Mouse (Mus musculus): ENCODE results near the gene Ccdc12. TPM values are rescaled to one million over a fixed set of nuclear protein-coding genes. Genes with fewer than 3 reads are reported as not detected.
A peak's percentile ranks its signal among the peaks of the same experiment; 100 is the strongest.

Gene Ccdc12
- polyA plus RNA-seq, 1 experiment from 2014 or later = 147 TPM

DNA sequence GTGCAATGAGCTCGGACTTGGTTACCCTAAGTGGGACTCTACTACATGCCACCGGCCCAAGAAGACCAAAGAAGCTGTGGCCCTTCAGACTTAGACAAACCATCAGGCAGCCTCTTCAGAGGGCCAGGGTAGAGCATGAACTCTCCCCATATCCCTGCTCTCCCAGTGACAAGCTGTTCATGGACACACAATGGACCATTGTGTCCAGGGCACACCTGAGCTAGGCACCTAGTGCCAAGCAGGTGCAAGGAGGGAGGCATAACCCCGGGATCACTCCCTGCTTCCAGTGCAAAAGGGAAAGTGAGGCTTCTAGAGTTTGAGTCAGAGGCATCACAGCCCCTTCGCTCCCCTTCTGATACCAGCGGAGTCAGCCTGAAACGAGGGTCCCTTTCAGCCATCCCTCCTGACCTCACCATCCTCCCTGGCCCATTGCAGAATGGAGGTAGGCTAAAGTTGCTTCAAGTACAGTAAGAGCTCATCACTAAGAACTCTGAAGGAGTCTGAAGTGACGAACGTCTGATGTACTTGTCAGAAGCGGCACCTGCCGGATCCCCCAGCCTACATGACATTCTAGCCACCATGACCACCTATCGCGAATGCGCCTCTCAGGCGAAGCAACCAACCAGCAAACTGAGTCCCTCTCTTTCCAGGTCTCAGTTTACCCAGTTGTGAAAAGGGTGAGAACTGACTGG, 3.2 kb upstream of the Ccdc12 start:
- ATAC-seq (ENCODE audit: insufficient number of reproducible peaks, low FRiP score, low TSS enrichment, low read depth) = no peak
- Histone ChIP-seq H3K9me3 (ENCODE audit: control insufficient read depth, low read length) (no peaks in the 10 kb centered on the region), H3K4me3 (ENCODE audit: low read depth, low read length) (peak overlapping the region; percentile 62), H3K27me3 (ENCODE audit: control insufficient read depth, insufficient read depth, low read length) (peaks cover 26% of the 10 kb centered on the region), H3K27ac (replicated peaks; ENCODE audit: low read depth, low read length) (no peak overlapping the region), H3K9ac (ENCODE audit: low read length) (peak overlapping the region; percentile 32; the same call in 1 of the 2 replicates), H3K36me3 (ENCODE audit: control insufficient read depth, insufficient read depth, low read length) (no peaks in the 10 kb centered on the region), H3K4me2 (ENCODE audit: low read depth, severe bottlenecking) (peak overlapping the region; percentile 97), H3K4me1 (ENCODE audit: control insufficient read depth, insufficient read depth, low read length) (peaks cover 13% of the 10 kb centered on the region)
- 25% methylated on average over 14 of the region's 14 CpGs for WGBS
- DNase-seq (ENCODE audit: low spot score) = no peak

DNA sequence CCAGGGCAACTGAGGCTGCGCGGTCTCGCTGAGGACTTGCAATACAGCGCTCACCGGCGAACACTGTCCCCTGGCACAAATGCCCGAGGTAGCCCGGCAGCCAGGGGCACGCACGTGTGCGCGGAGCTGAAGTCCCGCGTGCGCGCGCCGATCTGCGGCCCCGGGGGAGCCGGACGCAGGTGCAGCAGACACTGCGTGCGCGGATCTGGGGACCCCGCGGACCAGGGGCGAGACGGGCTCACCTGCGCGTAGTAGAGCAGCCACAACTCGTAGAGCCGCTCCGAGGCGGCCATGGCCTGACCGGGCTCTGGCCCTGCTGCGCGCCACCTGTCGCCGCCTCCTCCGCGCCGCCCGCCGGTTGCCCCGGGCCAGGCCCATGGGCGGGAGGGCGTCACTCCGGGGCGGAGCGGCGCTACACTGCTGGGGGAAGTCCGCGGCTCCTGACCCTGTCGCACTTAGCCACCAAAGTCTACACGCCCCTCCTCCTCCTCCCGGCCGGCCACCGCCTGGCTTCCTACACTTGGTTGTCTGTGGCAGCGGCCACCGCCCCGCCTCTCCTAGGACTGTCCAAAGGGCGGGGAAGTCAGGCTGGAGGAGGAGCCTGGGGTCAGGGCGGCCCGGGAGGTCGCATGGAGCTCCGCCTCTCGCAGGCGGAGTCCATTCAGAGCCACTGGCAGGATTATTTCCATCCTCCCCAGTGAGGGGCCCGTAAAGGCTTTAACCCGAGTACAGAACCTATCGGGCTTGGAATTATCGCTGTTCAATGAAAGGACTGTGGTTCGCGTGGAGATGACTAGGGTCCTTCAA, 2.4 kb upstream of the Ccdc12 start, which contains the start of gene Nbeal2:
Gene Nbeal2 (minus strand): TSS at position 507 of the 807 bp plus-strand sequence.
- Histone ChIP-seq H3K27ac (replicated peaks; ENCODE audit: low read depth, low read length) (no peak within 1 kb of the TSS), H3K4me2 (ENCODE audit: low read depth, severe bottlenecking) (peak within 1 kb of the TSS; percentile 97), H3K9ac (ENCODE audit: low read length) (peak within 1 kb of the TSS; percentile 32; the same call in 1 of the 2 replicates), H3K27me3 (ENCODE audit: control insufficient read depth, insufficient read depth, low read length) (peaks cover 26% of the 10 kb centered on the region), H3K9me3 (ENCODE audit: control insufficient read depth, low read length) (no peaks in the 10 kb centered on the region), H3K4me1 (ENCODE audit: control insufficient read depth, insufficient read depth, low read length) (peaks cover 13% of the 10 kb centered on the region), H3K36me3 (ENCODE audit: control insufficient read depth, insufficient read depth, low read length) (no peaks in the 10 kb centered on the region), H3K4me3 (ENCODE audit: low read depth, low read length) (peak within 1 kb of the TSS; percentile 62)
- WGBS = under 1% methylated on average over 65 of the region's 75 CpGs
- peak; percentile 89 for DNase-seq (ENCODE audit: low spot score)
- ATAC-seq (ENCODE audit: insufficient number of reproducible peaks, low FRiP score, low TSS enrichment, low read depth) = peak; percentile 84

DNA sequence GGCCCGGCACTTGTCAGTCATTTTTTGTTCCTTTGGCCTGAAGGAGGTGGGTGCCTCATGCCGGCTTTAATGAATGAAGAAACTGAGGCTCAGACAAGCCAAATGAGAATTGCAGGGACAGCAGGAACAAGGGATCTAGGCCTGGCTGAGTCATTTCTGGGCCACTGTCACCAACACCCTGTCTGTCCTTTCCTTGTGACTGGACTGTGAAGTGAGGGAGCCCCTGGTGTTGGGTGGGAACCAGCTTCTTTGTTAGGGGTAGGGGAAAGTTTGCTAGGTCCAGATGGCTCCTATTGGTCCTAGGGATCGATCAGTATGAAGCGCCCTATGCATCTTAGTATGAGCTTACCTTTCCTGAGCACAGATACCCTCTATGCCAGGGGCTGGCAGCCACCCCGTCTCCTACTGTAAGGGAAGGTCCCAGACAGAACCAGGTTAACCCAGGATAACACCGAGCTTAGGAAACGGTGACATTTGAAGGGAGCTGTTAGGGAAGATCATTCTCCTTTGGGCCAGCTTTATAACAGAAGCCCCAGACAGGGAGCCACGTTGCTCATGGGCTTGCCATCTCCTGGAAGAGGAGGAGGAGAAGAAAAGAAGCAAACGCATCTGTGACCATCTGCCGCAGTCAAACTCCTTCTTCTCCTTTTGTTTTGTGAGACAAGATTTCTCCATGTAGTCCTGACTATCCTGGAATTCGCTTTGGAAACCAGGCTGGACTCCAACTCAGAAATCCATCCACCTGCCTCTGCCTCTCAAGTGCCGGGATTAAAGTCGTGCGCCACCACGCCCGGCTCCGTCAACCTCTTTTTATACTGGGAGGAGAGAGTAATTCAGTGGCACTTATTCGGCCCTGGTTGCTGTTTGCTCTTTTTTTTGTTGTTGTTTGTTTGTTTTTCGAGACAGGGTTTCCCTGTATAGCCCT, 1.3 kb upstream of the Ccdc12 start:
- Histone ChIP-seq H3K9ac (ENCODE audit: low read length) (no peak overlapping the region), H3K4me1 (ENCODE audit: control insufficient read depth, insufficient read depth, low read length) (peaks cover 13% of the 10 kb centered on the region), H3K4me3 (ENCODE audit: low read depth, low read length) (no peak overlapping the region), H3K9me3 (ENCODE audit: control insufficient read depth, low read length) (no peaks in the 10 kb centered on the region), H3K27ac (replicated peaks; ENCODE audit: low read depth, low read length) (no peak overlapping the region), H3K4me2 (ENCODE audit: low read depth, severe bottlenecking) (peak overlapping the region; percentile 97), H3K36me3 (ENCODE audit: control insufficient read depth, insufficient read depth, low read length) (peaks cover 3% of the 10 kb centered on the region; the same call in 1 of the 2 replicates), H3K27me3 (ENCODE audit: control insufficient read depth, insufficient read depth, low read length) (peaks cover 26% of the 10 kb centered on the region)
- ATAC-seq (ENCODE audit: insufficient number of reproducible peaks, low FRiP score, low TSS enrichment, low read depth) = no peak
- 81% methylated on average over 19 of the region's 19 CpGs for WGBS
- no peak for DNase-seq (ENCODE audit: low spot score)

DNA sequence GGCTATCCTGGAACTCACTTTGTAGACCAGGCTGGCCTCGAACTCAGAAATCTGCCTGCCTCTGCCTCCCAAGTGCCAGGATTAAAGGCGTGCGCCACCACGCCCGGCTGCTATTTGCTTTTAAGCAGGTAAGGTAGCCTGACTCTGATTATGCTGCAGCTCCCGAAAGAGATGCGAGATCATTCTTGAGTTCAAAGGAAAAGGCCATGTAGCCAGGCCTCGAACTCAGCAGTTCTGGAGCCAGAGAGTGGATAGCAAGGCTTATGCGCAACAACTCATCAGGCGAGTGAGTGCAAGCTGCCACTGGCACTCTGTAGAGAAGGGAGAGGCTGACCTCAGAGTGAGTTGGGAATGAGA, 674 bp upstream of the Ccdc12 start:
- H3K9me3 ChIP-seq (ENCODE audit: control insufficient read depth, low read length) = no peaks in the 10 kb centered on the region
- peak overlapping the region; percentile 62; the same call in 1 of the 2 replicates for H3K4me3 ChIP-seq (ENCODE audit: low read depth, low read length)
- peak overlapping the region; percentile 41 for H3K4me2 ChIP-seq (ENCODE audit: low read depth, severe bottlenecking)
- 86% methylated on average over 10 of the region's 10 CpGs for WGBS
- H3K27me3 ChIP-seq (ENCODE audit: control insufficient read depth, insufficient read depth, low read length) = peaks cover 26% of the 10 kb centered on the region
- H3K4me1 ChIP-seq (ENCODE audit: control insufficient read depth, insufficient read depth, low read length) = peaks cover 13% of the 10 kb centered on the region
- H3K9ac ChIP-seq (ENCODE audit: low read length) = no peak overlapping the region
- DNase-seq (ENCODE audit: low spot score) = no peak
- ATAC-seq (ENCODE audit: insufficient number of reproducible peaks, low FRiP score, low TSS enrichment, low read depth) = no peak
- H3K36me3 ChIP-seq (ENCODE audit: control insufficient read depth, insufficient read depth, low read length) = peaks cover 3% of the 10 kb centered on the region; the same call in 1 of the 2 replicates
- no peak overlapping the region for H3K27ac ChIP-seq (replicated peaks; ENCODE audit: low read depth, low read length)

DNA sequence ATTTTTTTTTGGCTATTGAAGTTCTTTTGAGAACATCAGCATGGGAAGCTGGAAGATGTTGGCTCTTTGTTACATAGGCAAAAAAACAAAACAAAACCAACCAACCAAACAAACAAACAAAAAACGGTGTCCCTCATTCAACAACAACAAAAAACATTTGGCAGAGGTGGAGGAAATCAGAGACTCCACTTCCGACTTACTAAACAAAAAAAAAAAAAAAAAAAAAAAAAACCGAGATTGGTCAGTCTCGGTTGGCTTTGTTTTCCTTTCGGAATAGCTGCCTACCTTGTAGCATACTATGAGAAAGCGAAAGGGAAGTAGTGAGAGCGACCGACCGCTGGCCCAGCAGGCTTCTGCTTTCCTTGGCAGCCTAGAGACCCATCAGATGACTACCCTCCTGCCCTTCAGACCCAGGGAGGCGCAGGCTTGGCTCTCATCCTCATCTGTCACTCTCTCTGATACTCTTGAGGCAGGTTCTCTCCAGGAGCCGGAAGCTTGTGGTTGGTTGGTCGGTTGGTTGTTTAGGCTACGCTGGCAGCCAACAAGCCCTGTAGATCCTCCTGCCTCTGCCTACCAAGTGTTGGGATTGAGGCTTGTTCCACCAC, 1.3 kb downstream of the Ccdc12 start:
- peak overlapping the region; percentile 46 for H3K4me2 ChIP-seq (ENCODE audit: low read depth, severe bottlenecking)
- peaks cover 13% of the 10 kb centered on the region for H3K4me1 ChIP-seq (ENCODE audit: control insufficient read depth, insufficient read depth, low read length)
- DNase-seq (ENCODE audit: low spot score) (no peak), ATAC-seq (ENCODE audit: insufficient number of reproducible peaks, low FRiP score, low TSS enrichment, low read depth) (no peak)
- H3K27ac ChIP-seq (replicated peaks; ENCODE audit: low read depth, low read length) = no peak overlapping the region
- H3K4me3 ChIP-seq (ENCODE audit: low read depth, low read length) = peak overlapping the region; percentile 62; the same call in 1 of the 2 replicates
- no peaks in the 10 kb centered on the region for H3K9me3 ChIP-seq (ENCODE audit: control insufficient read depth, low read length)
- peaks cover 3% of the 10 kb centered on the region; the same call in 1 of the 2 replicates for H3K36me3 ChIP-seq (ENCODE audit: control insufficient read depth, insufficient read depth, low read length)
- 84% methylated on average over 13 of the region's 13 CpGs for WGBS
- no peak overlapping the region for H3K9ac ChIP-seq (ENCODE audit: low read length)
- peaks cover 13% of the 10 kb centered on the region for H3K27me3 ChIP-seq (ENCODE audit: control insufficient read depth, insufficient read depth, low read length)

DNA sequence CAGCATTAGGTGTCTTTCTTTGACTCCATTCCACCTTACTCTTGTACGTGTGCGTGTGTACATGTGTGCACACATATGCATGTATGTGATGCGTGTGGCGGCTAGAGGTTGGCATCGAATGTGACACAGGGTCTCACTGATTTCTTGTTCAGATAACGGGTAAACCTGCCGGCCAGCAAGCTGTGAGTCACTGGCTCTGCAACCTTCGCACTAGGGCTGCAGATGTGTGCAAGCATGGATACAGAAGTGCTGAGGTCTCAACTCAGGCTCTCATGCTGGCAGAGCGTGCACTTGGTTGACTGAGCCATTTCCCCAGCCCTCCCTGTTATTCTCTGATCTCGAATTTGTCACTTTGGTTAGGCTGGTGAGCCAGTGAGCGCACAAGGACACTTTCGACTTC, 3.2 kb downstream of the Ccdc12 start:
- Histone ChIP-seq H3K4me2 (ENCODE audit: low read depth, severe bottlenecking) (no peak overlapping the region), H3K36me3 (ENCODE audit: control insufficient read depth, insufficient read depth, low read length) (peaks cover 3% of the 10 kb centered on the region; the same call in 1 of the 2 replicates), H3K4me3 (ENCODE audit: low read depth, low read length) (no peak overlapping the region), H3K9me3 (ENCODE audit: control insufficient read depth, low read length) (no peaks in the 10 kb centered on the region), H3K27ac (replicated peaks; ENCODE audit: low read depth, low read length) (no peak overlapping the region), H3K27me3 (ENCODE audit: control insufficient read depth, insufficient read depth, low read length) (no peaks in the 10 kb centered on the region), H3K9ac (ENCODE audit: low read length) (no peak overlapping the region), H3K4me1 (ENCODE audit: control insufficient read depth, insufficient read depth, low read length) (peaks cover 7% of the 10 kb centered on the region)
- ATAC-seq (ENCODE audit: insufficient number of reproducible peaks, low FRiP score, low TSS enrichment, low read depth) (no peak), DNase-seq (ENCODE audit: low spot score) (no peak)
- WGBS = 92% methylated on average over 12 of the region's 12 CpGs

DNA sequence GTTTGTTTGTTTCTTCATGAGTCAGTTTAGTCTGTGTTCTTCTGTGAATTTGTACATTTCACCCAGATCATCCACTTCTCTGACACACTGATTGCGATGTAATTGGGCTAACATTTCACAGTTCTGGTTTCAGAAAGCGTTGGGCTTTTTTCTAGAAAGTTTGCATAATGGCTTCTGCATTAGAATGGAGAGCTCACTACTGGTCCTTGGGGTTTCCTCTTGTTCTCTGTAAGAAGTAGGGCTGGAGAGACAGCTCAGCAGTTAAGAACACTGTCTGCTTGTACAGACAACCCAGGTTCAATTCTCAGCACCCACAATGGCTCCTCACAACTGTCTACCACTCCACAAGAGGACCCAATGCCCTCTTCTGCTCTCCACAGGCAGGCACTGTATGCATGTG, 3.9 kb downstream of the Ccdc12 start:
- Histone ChIP-seq H3K4me1 (ENCODE audit: control insufficient read depth, insufficient read depth, low read length) (peaks cover 3% of the 10 kb centered on the region; the same call in 1 of the 2 replicates), H3K27ac (replicated peaks; ENCODE audit: low read depth, low read length) (no peak overlapping the region), H3K4me2 (ENCODE audit: low read depth, severe bottlenecking) (no peak overlapping the region), H3K27me3 (ENCODE audit: control insufficient read depth, insufficient read depth, low read length) (no peaks in the 10 kb centered on the region), H3K36me3 (ENCODE audit: control insufficient read depth, insufficient read depth, low read length) (peaks cover 3% of the 10 kb centered on the region; the same call in 1 of the 2 replicates), H3K4me3 (ENCODE audit: low read depth, low read length) (no peak overlapping the region), H3K9me3 (ENCODE audit: control insufficient read depth, low read length) (no peaks in the 10 kb centered on the region), H3K9ac (ENCODE audit: low read length) (no peak overlapping the region)
- no peak for ATAC-seq (ENCODE audit: insufficient number of reproducible peaks, low FRiP score, low TSS enrichment, low read depth)
- DNase-seq (ENCODE audit: low spot score) = no peak
- WGBS = 79% methylated on average over 2 of the region's 2 CpGs
